Mouse (Mus musculus): Measurements from ENCODE around the gene Rtn1.

The Rtn1 gene

DNA sequence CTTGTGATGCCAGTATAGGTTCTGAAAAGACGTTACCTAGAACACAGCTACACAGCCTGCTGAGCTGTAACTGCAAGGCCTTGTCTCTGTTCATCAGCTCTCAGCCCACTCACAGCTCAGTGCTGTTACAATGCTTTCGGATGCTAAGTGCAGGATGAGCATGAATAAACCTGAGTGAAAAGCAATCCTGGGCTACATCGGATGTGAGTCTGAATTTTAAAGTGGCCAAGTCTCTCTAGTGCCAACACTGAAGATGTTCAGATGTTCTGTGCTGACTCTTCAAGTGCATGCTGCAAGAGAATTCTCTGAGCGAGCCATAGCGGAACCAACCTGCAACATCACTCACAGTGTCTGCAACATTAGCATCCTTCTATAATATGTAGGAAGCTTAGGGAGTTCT, 32.5 kb downstream of the Rtn1 start:
- in situ Hi-C loops (cut with MboI; ENCODE audit: low sequenced_read_pairs): no loop called here

DNA sequence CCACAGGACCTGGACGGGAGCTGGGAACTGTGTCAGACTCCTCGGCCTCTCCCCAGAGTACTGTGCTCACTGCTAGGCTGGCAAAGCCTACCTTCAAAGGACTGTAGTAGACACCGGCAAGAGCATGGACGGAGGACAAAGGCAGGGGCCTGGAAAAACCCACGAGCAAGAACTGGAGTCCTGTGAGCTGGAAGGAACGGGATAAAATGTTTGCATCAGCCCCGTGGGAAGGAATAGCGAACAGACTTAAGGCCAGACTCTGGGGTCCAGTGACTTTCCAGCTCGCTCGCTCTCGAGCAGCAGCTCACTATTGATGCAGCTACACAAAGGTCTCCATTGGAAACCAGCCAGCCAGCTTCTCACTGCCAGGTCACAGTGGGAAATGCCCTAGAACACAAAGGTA, 34.0 kb downstream of the Rtn1 start:
- in situ Hi-C loops (cut with MboI; ENCODE audit: low sequenced_read_pairs): no loop called here

DNA sequence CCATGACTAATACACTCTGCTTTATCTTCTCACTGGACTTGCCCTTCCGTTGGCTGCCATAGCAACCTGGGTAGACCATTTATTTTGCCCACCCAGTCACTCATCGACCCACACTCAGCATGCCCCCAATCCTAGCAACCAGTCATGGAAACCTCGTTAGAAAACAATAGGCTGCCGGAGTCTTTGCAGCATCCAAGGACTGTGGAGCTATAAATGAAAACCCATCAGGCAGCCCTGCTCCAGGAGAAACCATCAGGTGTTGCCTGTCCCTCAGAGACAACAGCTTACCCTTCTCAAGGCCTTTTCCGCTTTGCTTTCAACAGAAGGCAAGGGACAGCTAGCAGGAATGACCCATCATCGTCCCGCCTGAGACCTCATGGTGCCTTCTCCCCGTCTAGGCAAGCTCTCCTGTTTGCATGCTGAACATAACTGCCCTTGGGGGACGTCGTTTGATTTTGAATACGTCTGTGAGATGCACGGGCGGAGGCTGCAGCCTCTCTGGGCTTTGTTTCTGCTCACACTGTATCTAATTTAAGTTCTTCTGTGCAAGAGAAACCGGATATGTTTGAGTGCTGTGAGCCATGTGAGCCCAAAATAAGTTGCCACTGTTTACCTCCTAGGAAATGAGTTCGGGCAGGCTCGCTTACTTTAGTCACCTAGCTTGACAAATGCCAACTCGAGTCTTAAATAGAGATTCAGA, 34.8 kb downstream of the Rtn1 start:
- in situ Hi-C loops (cut with MboI; ENCODE audit: low sequenced_read_pairs): no loop called here

- in situ Hi-C loops (cut with MboI; ENCODE audit: low sequenced_read_pairs): no loop called here
Measured at GRCm38 (mm10) chr12:72370081-72370480, 38.8 kb downstream of the Rtn1 start.

GRCm38 (mm10) chr12:72366763-72367162, 42.1 kb downstream of the Rtn1 start:
- in situ Hi-C loops (cut with MboI; ENCODE audit: low sequenced_read_pairs): no loop called here

GRCm38 (mm10) chr12:72366104-72366437, 42.8 kb downstream of the Rtn1 start:
- in situ Hi-C loops (cut with MboI; ENCODE audit: low sequenced_read_pairs): no loop called here

- in situ Hi-C loops (cut with MboI; ENCODE audit: low sequenced_read_pairs): no loop called here
Measured at GRCm38 (mm10) chr12:72365231-72366103, 43.4 kb downstream of the Rtn1 start.

DNA sequence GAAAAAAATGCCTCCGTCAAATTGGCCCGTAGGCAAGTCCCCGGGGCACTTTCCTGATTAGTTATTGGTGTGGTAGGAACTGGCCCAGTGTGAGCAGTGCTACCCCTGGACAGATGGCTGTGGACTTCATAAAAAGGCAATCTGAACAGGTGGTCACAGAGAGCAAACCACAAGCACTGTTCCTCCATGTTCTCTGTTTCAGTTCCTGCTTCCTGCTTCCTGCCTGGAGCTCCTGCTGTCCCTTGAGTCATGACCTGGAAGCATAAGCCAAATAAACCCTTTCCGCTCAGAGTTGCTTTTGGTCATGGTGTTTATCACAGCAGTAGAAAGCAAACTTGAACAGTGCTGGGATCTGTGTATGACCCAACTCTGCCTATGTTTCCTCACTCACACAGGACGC, 44.3 kb downstream of the Rtn1 start:
- in situ Hi-C loops (cut with MboI; ENCODE audit: low sequenced_read_pairs): no loop called here

DNA sequence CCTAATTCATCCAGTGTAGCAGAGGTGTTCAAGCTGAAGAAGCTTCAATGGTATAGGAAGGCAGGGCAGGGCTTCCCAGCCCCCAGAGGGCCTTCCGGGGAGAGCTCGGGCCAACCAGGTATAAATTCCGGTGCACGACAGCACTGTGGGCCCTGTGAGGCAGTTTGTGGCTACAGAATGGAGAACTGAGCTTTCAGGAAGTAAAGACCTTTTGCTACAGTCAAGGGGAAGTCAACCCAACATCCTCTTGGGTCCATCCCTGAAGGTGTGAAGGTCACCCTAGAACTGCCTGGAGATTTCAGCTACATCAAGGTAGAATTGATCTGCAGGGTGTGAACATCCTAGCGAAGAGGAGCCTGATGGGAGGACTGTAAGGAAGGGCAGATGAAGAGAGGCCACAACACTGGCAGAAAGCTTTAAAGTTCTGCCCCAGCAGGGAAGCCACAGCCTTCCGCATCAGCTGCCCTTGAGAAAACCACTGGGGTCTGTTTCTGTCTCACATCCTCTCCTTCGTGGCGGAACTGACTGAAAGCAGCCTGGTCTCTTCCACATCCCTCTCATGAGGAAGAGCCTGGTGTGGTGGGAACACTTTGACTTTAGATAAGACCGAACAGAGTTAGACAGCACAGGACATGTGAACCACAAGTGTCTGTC, 47.0 kb downstream of the Rtn1 start:
- in situ Hi-C loops (cut with MboI; ENCODE audit: low sequenced_read_pairs): no loop called here

GRCm38 (mm10) chr12:72360926-72361615, 47.8 kb downstream of the Rtn1 start:
- in situ Hi-C loops (cut with MboI; ENCODE audit: low sequenced_read_pairs): no loop called here

DNA sequence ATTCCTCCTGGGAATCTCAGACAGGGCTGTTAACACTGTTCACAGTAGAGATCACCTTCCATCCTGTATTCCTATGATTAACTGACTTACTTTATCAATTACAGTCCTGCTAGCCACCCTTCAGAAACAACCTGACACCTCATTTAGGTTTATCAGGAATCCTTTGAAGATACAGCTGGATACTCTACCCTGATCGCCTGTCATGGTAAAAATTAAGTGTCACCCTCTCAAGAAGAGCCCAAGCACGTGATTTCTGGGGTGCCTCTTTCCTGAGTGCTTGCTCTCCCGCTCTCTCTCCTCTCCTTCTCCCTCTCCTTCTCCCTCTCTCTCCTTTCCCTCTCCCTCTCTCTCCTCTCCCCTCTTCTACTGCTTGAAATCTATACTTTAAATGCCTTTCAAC, 49.0 kb downstream of the Rtn1 start:
- in situ Hi-C loops (cut with MboI; ENCODE audit: low sequenced_read_pairs): no loop called here

- in situ Hi-C loops (cut with MboI; ENCODE audit: low sequenced_read_pairs): no loop called here
Measured at GRCm38 (mm10) chr12:72357667-72358420, 51.0 kb downstream of the Rtn1 start.

DNA sequence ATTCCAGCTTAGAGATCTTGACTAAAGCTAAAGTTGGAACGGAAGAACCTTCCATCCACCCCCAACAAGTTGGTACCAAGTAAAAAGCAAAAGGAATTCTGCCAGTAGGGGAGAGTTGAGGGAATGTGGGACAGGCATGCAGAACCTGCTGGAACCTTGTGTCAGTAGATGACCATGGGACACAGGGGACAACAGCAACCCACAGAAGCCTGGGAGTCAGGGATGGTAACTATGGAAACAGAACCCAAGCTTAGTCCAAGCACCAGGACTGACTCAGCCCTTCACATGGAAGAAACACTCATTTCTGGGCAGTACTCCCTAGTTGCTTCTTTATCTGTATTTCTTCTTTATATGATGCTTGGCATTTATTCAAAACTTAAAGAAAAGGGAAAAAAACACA, 54.6 kb downstream of the Rtn1 start:
- in situ Hi-C loops (cut with MboI; ENCODE audit: low sequenced_read_pairs): no loop called here

GRCm38 (mm10) chr12:72353506-72353905, 55.3 kb downstream of the Rtn1 start:
- in situ Hi-C loops (cut with MboI; ENCODE audit: low sequenced_read_pairs): no loop called here

DNA sequence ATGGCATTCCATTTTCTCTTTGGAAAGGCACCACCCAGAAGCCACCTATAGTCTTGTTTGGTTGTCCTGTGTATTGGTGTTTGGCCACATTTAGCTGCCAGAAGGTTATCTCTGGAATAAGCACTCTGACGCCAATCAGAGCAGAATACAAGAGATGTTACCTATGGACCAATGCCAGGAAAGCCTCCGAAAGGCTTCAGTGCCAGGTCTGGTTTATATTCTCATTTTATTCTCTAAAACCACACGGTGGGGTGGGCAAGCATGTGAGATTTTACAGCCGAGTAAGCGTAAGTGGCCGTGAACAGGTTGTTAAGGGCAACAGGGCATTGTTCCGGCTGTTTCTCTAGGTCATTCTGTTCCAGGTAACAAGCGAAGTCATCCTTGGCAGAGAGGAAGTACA, 60.3 kb downstream of the Rtn1 start:
- in situ Hi-C loops (cut with MboI; ENCODE audit: low sequenced_read_pairs): no loop called here

DNA sequence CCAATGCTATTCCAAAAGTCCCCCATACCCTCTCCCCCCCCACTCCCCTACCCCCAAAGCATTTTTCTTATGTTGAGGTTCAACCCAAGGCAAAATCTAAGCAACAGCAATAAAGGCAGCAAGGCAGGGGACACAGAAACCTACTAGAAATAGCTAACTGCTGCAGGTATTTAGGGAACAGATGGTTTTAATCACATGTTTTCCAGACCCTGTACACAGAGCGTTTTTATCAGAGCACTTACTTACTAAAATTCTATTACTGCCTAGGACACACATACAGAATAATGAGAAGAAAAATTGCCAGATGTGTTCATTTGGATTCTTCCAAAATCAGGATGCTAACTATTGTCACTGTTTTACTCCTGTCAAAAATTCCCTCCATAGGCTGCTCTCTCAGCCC, 61.7 kb downstream of the Rtn1 start:
- in situ Hi-C loops (cut with MboI; ENCODE audit: low sequenced_read_pairs): no loop called here

GRCm38 (mm10) chr12:72343639-72344038, 65.2 kb downstream of the Rtn1 start:
- in situ Hi-C loops (cut with MboI; ENCODE audit: low sequenced_read_pairs): no loop called here

GRCm38 (mm10) chr12:72336009-72336408, 72.8 kb downstream of the Rtn1 start:
- in situ Hi-C loops (cut with MboI; ENCODE audit: low sequenced_read_pairs): no loop called here

DNA sequence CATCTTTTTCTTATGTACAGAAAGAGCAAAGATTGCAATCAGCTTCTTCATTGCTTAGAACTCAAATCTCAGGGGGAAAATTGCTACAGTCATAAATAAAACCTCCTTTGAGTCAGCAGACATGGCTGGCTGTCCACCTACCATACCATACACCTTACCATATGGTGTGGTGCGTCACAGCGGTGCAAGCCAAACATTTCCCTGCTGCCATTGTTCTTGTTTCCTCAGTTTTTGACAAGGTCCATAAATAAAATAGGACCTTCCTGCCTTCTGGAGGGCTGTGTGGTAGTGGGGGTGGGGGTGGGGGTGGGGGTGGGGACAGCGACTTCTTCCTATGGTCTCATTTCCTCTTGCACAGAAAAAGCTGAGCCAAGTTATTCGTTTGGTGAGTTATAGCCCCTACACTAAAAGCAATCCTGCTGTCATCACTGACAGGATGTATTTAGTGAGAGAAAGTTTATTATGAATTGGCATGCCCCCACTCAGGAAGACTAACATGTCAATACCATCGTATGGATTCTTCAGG, 76.3 kb downstream of the Rtn1 start:
- in situ Hi-C loops (cut with MboI; ENCODE audit: low sequenced_read_pairs): no loop called here

GRCm38 (mm10) chr12:72331912-72332487, 76.9 kb downstream of the Rtn1 start:
- in situ Hi-C loops (cut with MboI; ENCODE audit: low sequenced_read_pairs): no loop called here
